Mouse (Mus musculus) left cerebral cortex, adult 2 months (tissue): ENCODE results near the gene Lrrc63. TPM values are rescaled to one million over a fixed set of nuclear protein-coding genes. Genes with fewer than 3 reads are reported as not detected.
A peak's percentile ranks its signal among the peaks of the same experiment; 100 is the strongest.

Experiments
- DNase-seq, 2 experiments: peaks; one replicate each; pipeline ENCODE4 v3.0.0; 2021 to 2022; ENCODE audit warnings: low spot score in 2 of 2, mixed read lengths in 1 of 2; ENCODE audit errors: extremely low spot score in 1 of 2
- H3K27ac ChIP-seq: fragments of 200-600 bp; 2 replicates; pipeline ENCODE4 v1.8.1; 2022
- H3K4me3 ChIP-seq: fragments of 200-600 bp; 2 replicates; pipeline ENCODE4 v1.8.1; 2022
- CTCF ChIP-seq: fragments of 200-600 bp; IDR thresholded peaks from 2 replicates; pipeline ENCODE4 v1.8.1; 2022; ENCODE audit warnings: antibody characterized with exemption, mild to moderate bottlenecking, moderate library complexity
- intact Hi-C: fragments of 180-260 bp; cut with DNase I; formaldehyde crosslinking; loops from one replicate; pipeline ENCODE4 v1.15.1; 2025
- total RNA-seq, 2 experiments: library from RNA; stranded (reverse); gene quantifications; 2 replicates each; pipeline ENCODE4 v1.2.3; 2021

Gene Lrrc63
- total RNA-seq, 2 experiments from 2014 or later = not detected

DNA sequence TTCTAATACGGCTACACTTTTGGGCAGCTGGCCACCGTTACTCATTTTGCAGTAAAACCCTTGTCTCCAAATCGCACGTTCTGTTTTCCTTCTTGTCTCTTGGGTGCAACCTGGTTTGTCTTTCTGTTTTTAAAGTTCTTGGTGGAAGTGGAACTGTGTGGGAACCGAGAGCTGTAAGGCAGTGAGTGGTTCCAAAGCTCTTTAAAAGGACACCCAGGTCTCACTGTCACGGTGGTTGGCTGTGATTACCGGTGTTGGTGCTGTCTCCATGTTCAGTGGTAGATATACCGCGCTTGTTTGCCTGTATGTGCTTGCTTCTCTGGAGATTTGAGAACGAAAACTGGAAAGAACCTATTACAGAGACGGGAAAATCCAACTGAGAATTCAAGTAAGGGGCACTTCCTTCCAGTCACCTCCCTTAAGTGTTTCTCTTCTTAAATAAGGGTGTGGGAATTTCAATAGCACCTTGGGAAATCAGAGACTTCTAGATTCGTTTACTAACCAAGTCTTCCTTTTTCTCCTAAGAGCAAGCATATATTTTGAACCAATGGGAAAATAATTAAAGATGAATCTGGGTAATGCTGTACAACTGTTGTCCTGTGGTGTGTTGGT is 749 bp upstream of the Lrrc63 start:
- DNase-seq = peak in 1 of 2 experiments; percentile 10
- H3K27ac ChIP-seq = no peak overlapping the region
- no peak for TF ChIP-seq CTCF
- intact Hi-C loops = loop anchor here (5.0 kb wide), 1 partner anchor 46 kb away; no protein-coding TSS in a partner anchor
- peak overlapping the region; percentile 66 for H3K4me3 ChIP-seq

DNA sequence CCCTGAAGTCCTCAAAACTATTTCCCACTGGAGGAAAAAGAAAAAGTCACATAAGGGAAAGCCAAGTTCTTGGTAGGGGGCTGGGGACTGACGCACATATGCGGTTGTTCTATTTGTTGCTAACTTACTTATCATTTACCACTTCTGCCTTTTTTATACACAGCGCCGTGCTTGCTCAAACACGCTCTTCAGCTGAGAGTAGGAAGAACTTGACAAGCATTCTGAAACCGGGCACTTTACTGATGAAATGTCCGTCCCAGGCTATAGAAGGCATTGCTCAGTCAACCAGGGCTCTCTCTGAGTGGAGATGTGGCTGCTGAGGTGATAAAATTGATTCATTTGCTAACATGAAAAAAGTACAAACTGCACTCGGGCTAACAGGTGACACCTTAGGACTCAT is 9.0 kb downstream of the Lrrc63 start:
- intact Hi-C loops = no loop called here
- Histone ChIP-seq H3K4me3 (no peak overlapping the region), H3K27ac (no peak overlapping the region)
- TF ChIP-seq CTCF = no peak
- no peak for DNase-seq

- intact Hi-C loops = no loop called here
- DNase-seq = no peak
- no peak for TF ChIP-seq CTCF
- no peak overlapping the region for H3K27ac ChIP-seq
- H3K4me3 ChIP-seq = no peak overlapping the region
These were observed 27.7 kb downstream of the Lrrc63 start for GRCm38 (mm10) chr14:75102956-75103355.

DNA sequence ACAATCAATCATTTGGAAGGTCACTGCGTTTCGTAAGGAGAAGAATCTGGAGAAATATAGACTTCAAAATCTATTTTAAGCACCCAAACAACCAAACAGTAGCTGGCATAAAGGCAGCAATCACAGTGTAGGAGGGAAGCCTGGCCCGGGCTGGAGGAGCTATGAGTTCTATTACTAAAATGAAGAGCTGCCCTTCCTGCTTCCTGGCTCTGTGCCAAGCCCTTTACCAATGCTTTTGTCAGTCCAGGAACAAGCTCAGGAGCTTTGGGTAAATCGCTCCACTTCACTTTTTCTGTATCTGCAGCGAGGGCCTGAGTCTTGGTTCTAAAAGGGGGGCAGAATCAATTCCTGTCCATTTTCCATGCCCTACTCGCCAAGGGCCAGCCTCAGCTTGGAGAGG is 52.7 kb downstream of the Lrrc63 start:
- H3K4me3 ChIP-seq = no peak overlapping the region
- TF ChIP-seq CTCF = no peak
- intact Hi-C loops = no loop called here
- DNase-seq = no peak
- H3K27ac ChIP-seq = no peak overlapping the region

DNA sequence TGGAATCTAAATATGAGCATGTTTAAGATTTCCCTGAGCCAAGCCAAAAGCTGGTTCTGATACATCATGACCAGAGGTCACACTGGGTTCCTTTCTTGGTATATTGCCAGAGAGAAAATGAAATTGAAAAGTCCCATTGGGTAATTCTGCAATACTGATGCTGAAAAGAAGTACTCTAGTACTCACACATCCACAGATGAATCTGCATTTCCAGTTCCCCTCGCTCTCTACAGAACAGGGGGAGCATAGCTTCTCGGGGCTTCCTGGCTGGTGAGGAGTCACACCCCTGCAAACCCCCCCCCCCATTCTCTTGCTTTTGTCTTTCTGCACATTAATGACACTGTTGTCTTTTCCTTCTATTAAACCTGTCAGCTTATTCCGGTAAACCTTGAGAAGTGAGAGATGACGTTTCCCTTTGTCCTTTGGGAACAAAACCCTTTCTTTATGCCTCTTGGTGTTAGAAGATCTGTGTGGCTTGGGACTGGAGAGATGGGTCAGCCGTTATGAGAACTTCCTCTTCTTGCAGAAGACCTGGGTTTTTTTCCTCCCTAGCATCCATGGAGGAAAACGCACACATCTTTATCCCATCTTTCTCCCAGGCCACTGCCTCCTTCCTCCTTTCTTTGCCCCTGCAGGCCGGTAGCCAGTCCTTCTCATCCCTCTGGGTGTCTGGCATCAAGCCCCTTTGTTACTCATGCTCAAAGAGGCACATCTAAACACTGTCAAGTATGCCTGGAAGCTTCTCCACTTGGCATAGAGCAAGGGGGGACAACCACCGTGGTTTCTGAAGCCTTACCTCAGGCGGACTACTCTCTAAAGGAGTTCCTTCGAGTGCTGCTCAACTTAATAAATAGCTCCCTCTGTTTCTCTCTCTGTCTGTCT is 55.1 kb downstream of the Lrrc63 start:
- TF ChIP-seq CTCF = no peak
- no peak overlapping the region for H3K27ac ChIP-seq
- H3K4me3 ChIP-seq = no peak overlapping the region
- intact Hi-C loops = no loop called here
- no peak for DNase-seq

DNA sequence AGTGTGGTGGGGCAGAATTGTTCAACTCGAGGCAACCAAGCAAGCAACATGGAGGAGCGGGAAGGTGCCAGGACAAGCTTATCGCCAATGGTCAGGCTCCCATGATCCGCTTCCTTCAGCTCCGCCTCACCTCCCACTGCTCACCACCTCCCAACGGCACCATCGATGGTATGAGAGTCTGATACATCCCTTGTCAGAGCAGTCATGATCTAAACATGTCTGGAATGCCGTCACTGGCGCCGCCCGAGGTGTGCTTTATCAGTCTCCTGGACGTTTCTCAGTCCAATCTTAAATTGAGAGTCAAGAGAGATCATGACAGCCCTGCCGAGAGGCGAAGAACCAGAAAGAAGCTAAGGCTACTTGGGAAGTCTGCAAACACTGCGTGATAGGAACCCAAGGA is 59.6 kb downstream of the Lrrc63 start:
- H3K27ac ChIP-seq = no peak overlapping the region
- no peak for TF ChIP-seq CTCF
- intact Hi-C loops = no loop called here
- DNase-seq = no peak
- no peak overlapping the region for H3K4me3 ChIP-seq

GRCm38 (mm10) chr14:75069356-75069979 is 61.2 kb downstream of the Lrrc63 start:
- no peak overlapping the region for H3K4me3 ChIP-seq
- no peak for TF ChIP-seq CTCF
- DNase-seq = no peak
- no peak overlapping the region for H3K27ac ChIP-seq
- intact Hi-C loops = loop anchor here (10.0 kb wide), 1 partner anchor 655 kb away; no protein-coding TSS in a partner anchor

GRCm38 (mm10) chr14:75068430-75069112 is 62.1 kb downstream of the Lrrc63 start:
- intact Hi-C loops = loop anchor here (10.0 kb wide), 1 partner anchor 656 kb away; no protein-coding TSS in a partner anchor
- Histone ChIP-seq H3K4me3 (no peak overlapping the region), H3K27ac (no peak overlapping the region)
- no peak for TF ChIP-seq CTCF
- DNase-seq = no peak

DNA sequence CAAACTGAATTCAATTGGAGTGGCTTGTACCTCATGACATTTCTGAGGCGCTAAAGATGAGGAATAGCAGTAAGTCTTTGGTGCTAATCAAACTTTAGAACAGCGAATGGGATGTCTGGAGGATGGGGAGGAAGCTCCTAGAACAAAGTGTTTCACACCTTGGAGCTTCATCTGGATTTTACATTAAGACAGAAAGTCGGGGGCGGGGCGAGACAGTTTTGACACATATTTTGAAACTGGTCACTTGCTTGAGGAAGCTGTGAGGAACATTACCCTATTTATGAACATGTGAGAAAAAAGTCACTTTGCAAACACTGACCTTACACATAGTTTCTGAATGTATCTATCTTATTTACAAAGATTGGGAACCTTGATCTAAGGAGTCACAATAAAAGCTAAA is 65.5 kb downstream of the Lrrc63 start:
- DNase-seq = no peak
- intact Hi-C loops = loop anchor here (10.0 kb wide), 1 partner anchor 660 kb away; no protein-coding TSS in a partner anchor
- H3K4me3 ChIP-seq = no peak overlapping the region
- no peak for TF ChIP-seq CTCF
- H3K27ac ChIP-seq = no peak overlapping the region

DNA sequence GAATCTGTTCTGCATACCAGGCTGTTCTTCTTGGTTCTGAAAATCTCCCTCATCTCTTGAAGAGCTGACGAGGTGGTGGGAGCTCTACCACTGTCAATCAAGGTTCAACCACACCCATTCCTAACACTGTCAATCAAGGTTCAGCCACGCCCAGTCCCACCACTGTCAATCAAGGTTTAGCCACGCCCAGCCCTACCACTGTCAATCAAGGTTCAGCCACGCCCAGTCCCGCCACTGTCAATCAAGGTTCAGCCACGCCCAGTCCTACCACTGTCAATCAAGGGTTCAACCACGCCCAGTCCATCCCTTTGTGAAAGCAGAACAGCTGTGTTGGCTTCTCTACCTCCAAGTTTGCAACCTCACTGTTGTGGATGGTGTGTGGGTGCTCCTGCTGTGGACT is 66.2 kb downstream of the Lrrc63 start:
- no peak for DNase-seq
- TF ChIP-seq CTCF = no peak
- no peak overlapping the region for H3K27ac ChIP-seq
- intact Hi-C loops = loop anchor here (5.0 to 10.0 kb wide), 3 partner anchors 63 to 660 kb away; no protein-coding TSS in a partner anchor
- H3K4me3 ChIP-seq = no peak overlapping the region

- no peak overlapping the region for H3K27ac ChIP-seq
- peak in 1 of 2 experiments; percentile 13 for DNase-seq
- no peak overlapping the region for H3K4me3 ChIP-seq
- intact Hi-C loops = loop anchor here (5.0 to 10.0 kb wide), 3 partner anchors 63 to 661 kb away; no protein-coding TSS in a partner anchor
- no peak for TF ChIP-seq CTCF
These were observed 66.7 kb downstream of the Lrrc63 start for GRCm38 (mm10) chr14:75063936-75064335.
